Mouse (Mus musculus): Measurements from ENCODE around the gene Dusp15. TPM values are rescaled to one million over a fixed set of nuclear protein-coding genes. Genes with fewer than 3 reads are reported as not detected.

Dusp15 gene
- polyA plus RNA-seq, 1 experiment from 2014 or later = 13.7 TPM

DNA sequence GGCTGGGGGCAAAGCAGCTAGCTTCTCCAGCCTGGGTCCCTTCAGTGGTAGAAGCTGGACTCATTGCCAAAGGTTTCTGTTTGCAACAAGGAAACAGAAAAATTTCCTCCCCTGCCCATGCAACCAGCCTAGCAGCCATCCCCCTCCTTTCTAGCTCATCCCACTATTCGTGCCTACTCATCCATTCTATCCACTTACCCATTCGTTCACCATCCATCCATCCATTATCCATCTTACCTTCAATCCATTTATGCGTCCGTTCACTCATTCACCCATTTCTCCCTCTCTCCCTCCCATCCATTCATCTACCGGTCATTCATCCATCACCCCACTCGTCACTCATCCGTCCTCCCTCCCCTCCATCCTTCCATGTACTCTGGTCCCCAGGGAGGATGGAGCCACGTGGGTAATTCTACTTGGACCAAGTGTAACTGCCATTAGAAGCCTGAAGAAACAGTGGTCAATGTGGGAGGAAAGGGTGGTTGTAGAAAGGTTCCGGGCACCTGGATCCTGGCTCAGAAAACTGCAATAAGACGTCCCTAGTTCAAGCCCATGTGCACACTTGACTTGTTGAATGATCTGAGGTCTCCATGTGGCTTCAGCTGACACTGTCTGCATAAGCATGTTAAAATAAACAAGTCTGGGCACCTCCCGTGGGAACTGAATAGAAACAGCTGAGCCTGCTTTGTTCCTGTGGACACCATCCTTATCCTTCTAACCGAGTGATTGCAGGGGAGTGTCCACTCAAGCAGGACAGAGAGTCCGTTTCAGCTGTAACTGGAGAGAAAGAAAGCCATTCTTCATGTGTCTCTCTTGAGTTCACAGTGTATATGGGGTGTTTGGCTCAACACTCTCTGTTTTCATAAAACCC is 587 bp upstream of the Dusp15 start:
- peak overlapping the region; percentile 70 for H3K4me2 ChIP-seq (ENCODE audit: low read length)
- WGBS = 12% methylated on average over 13 of the region's 13 CpGs

DNA sequence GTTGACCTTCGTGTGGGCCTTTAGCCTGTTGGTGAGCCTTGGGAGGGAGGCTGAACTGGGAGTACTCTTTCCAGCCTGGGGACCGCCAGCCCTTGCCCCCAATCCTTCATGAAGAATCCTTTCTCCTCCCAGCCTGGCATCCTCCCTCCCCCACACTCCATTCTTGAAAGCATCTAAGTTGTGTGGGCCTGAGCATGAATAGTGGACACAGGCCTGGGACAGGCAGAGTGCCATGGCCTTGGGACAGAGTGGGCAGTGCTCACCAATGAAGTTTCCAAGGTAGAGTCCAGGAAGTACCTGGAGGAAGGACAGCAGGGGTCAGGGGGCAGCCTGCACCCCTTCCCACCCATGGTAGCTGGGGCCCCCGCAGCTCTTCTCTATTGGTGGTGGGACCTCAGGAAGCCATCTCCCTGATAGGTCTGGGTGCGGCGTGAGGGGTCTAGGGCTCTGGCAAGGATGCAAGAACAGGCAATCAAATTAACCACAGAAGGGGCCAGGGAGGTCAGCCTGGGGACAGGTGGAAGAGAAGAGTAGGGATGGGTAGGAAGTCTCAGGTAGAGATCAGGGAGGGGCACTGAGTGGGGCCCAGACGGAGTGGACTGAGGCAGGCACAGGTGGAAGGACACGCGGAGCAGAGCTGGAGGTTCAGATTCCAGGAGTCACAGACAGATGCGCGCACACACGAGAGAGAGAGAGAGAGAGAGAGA is 987 bp downstream of the Dusp15 start:
- 35% methylated on average over 11 of the region's 11 CpGs for WGBS
- H3K9me3 ChIP-seq (replicated peaks; ENCODE audit: control insufficient read depth, low read length, poor library complexity, severe bottlenecking) = no peaks in the 10 kb centered on the region
- H3K27me3 ChIP-seq (ENCODE audit: control insufficient read depth, insufficient read depth, low read depth, low read length) = peaks cover 2% of the 10 kb centered on the region
- peak overlapping the region; percentile 90 for H3K9ac ChIP-seq (ENCODE audit: low read depth, low read length)
- no peak overlapping the region for H3K27ac ChIP-seq (ENCODE audit: low read length)
- peak overlapping the region; percentile 70 for H3K4me2 ChIP-seq (ENCODE audit: low read length)
- peak; percentile 39; the same call in 1 of the 2 replicates for ATAC-seq
- peaks cover 11% of the 10 kb centered on the region for H3K4me1 ChIP-seq (ENCODE audit: control insufficient read depth, insufficient read depth, low read length)
- H3K36me3 ChIP-seq (ENCODE audit: control insufficient read depth, insufficient read depth, low read length) = no peaks in the 10 kb centered on the region
- H3K4me3 ChIP-seq (ENCODE audit: low read depth, low read length) = peak overlapping the region; percentile 77

More for the DNA sequence above, 587 bp upstream of the Dusp15 start:
- no peaks in the 10 kb centered on the region for H3K9me3 ChIP-seq (replicated peaks; ENCODE audit: control insufficient read depth, low read length, poor library complexity, severe bottlenecking)
- peak overlapping the region; percentile 88 for H3K27ac ChIP-seq (ENCODE audit: low read length)
- no peaks in the 10 kb centered on the region for H3K36me3 ChIP-seq (ENCODE audit: control insufficient read depth, insufficient read depth, low read length)
- H3K4me3 ChIP-seq (ENCODE audit: low read depth, low read length) = peak overlapping the region; percentile 77
- peak; percentile 51 for ATAC-seq
- peaks cover 11% of the 10 kb centered on the region for H3K4me1 ChIP-seq (ENCODE audit: control insufficient read depth, insufficient read depth, low read length)
- H3K27me3 ChIP-seq (ENCODE audit: control insufficient read depth, insufficient read depth, low read depth, low read length) = no peaks in the 10 kb centered on the region
- H3K9ac ChIP-seq (ENCODE audit: low read depth, low read length) = peak overlapping the region; percentile 90

GRCm38 (mm10) chr2:152948438-152949020 is 3.0 kb downstream of the Dusp15 start:
- Histone ChIP-seq H3K27ac (ENCODE audit: low read length) (no peak overlapping the region), H3K36me3 (ENCODE audit: control insufficient read depth, insufficient read depth, low read length) (no peaks in the 10 kb centered on the region), H3K9me3 (replicated peaks; ENCODE audit: control insufficient read depth, low read length, poor library complexity, severe bottlenecking) (no peaks in the 10 kb centered on the region), H3K4me1 (ENCODE audit: control insufficient read depth, insufficient read depth, low read length) (peaks cover 14% of the 10 kb centered on the region), H3K27me3 (ENCODE audit: control insufficient read depth, insufficient read depth, low read depth, low read length) (peaks cover 18% of the 10 kb centered on the region), H3K4me2 (ENCODE audit: low read length) (no peak overlapping the region), H3K9ac (ENCODE audit: low read depth, low read length) (no peak overlapping the region), H3K4me3 (ENCODE audit: low read depth, low read length) (no peak overlapping the region)
- no peak for ATAC-seq
- 92% methylated on average over 5 of the region's 5 CpGs for WGBS

GRCm38 (mm10) chr2:152947098-152947497 is 4.4 kb downstream of the Dusp15 start:
- no peak overlapping the region for H3K9ac ChIP-seq (ENCODE audit: low read depth, low read length)
- WGBS = 57% methylated on average over 7 of the region's 7 CpGs
- no peak for ATAC-seq

DNA sequence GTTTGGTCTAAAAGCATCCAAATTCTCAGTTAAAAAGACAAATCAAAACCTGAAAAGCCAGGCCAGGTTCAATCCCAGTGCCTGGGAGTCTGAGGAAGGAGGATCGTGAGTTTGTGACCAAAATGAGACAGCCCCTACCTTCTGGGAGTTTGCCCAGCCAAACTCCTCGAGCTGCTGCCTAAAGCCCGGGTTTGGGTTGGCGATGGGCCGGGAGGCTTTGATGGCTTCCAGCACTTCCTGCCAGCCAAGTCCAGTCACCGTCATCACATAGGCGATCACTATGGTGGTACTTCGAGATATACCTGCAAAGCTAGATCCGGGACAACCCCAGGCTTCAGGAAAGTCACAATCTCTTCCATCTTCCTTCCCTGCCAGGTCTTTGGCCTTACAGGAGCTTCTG is 7.5 kb downstream of the Dusp15 start:
- Histone ChIP-seq H3K4me1 (ENCODE audit: control insufficient read depth, insufficient read depth, low read length) (peaks cover 12% of the 10 kb centered on the region), H3K27me3 (ENCODE audit: control insufficient read depth, insufficient read depth, low read depth, low read length) (peaks cover 39% of the 10 kb centered on the region), H3K4me2 (ENCODE audit: low read length) (no peak overlapping the region), H3K4me3 (ENCODE audit: low read depth, low read length) (no peak overlapping the region), H3K9me3 (replicated peaks; ENCODE audit: control insufficient read depth, low read length, poor library complexity, severe bottlenecking) (no peaks in the 10 kb centered on the region), H3K27ac (ENCODE audit: low read length) (no peak overlapping the region), H3K36me3 (ENCODE audit: control insufficient read depth, insufficient read depth, low read length) (no peaks in the 10 kb centered on the region), H3K9ac (ENCODE audit: low read depth, low read length) (no peak overlapping the region)
- 64% methylated on average over 9 of the region's 9 CpGs for WGBS
- ATAC-seq = no peak

More at GRCm38 (mm10) chr2:152947098-152947497, 4.4 kb downstream of the Dusp15 start:
- H3K4me1 ChIP-seq (ENCODE audit: control insufficient read depth, insufficient read depth, low read length) = peaks cover 18% of the 10 kb centered on the region
- H3K27me3 ChIP-seq (ENCODE audit: control insufficient read depth, insufficient read depth, low read depth, low read length) = peaks cover 27% of the 10 kb centered on the region
- H3K9me3 ChIP-seq (replicated peaks; ENCODE audit: control insufficient read depth, low read length, poor library complexity, severe bottlenecking) = no peaks in the 10 kb centered on the region
- H3K4me3 ChIP-seq (ENCODE audit: low read depth, low read length) = no peak overlapping the region
- no peak overlapping the region for H3K4me2 ChIP-seq (ENCODE audit: low read length)
- H3K36me3 ChIP-seq (ENCODE audit: control insufficient read depth, insufficient read depth, low read length) = no peaks in the 10 kb centered on the region
- H3K27ac ChIP-seq (ENCODE audit: low read length) = no peak overlapping the region

DNA sequence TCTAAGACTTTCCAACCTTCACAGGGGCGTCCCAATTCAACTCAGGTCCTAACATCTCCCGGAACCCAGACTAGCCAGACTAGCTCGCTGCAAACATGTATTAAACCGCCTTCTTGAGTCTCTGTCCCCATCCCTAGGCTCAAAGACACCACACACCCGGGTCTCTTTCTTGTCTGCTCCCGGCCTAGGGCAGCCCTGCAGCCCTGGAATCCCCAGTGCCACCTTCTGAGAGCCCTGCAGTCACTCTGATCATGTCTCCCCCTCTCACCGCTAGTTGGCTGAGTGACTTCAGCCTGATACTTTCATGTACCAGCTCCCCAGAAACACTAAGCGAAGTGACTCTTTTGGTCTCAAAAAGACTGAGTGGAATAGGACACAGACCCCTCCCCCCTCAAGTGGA is 7.9 kb downstream of the Dusp15 start:
- H3K27me3 ChIP-seq (ENCODE audit: control insufficient read depth, insufficient read depth, low read depth, low read length) = peaks cover 39% of the 10 kb centered on the region
- H3K4me1 ChIP-seq (ENCODE audit: control insufficient read depth, insufficient read depth, low read length) = peaks cover 12% of the 10 kb centered on the region
- peak overlapping the region; percentile 44 for H3K4me3 ChIP-seq (ENCODE audit: low read depth, low read length)
- 0 out of 2 replicates have a peak, but pooled peaks have one; percentile 2 for ATAC-seq
- no peaks in the 10 kb centered on the region for H3K36me3 ChIP-seq (ENCODE audit: control insufficient read depth, insufficient read depth, low read length)
- no peak overlapping the region for H3K27ac ChIP-seq (ENCODE audit: low read length)
- no peaks in the 10 kb centered on the region for H3K9me3 ChIP-seq (replicated peaks; ENCODE audit: control insufficient read depth, low read length, poor library complexity, severe bottlenecking)
- 4% methylated on average over 8 of the region's 8 CpGs for WGBS
- H3K9ac ChIP-seq (ENCODE audit: low read depth, low read length) = peak overlapping the region; percentile 62; the same call in 1 of the 2 replicates
- H3K4me2 ChIP-seq (ENCODE audit: low read length) = peak overlapping the region; percentile 98

- under 1% methylated on average over 57 of the region's 65 CpGs for whole genome bisulfite sequencing
- ATAC-seq = peak; percentile 22; the same call in 1 of the 2 replicates
- Histone ChIP-seq H3K27ac (ENCODE audit: low read length) (no peak overlapping the region), H3K27me3 (ENCODE audit: control insufficient read depth, insufficient read depth, low read depth, low read length) (peaks cover 39% of the 10 kb centered on the region), H3K9me3 (replicated peaks; ENCODE audit: control insufficient read depth, low read length, poor library complexity, severe bottlenecking) (no peaks in the 10 kb centered on the region), H3K4me1 (ENCODE audit: control insufficient read depth, insufficient read depth, low read length) (peaks cover 12% of the 10 kb centered on the region), H3K4me2 (ENCODE audit: low read length) (peak overlapping the region; percentile 98), H3K4me3 (ENCODE audit: low read depth, low read length) (peak overlapping the region; percentile 44), H3K9ac (ENCODE audit: low read depth, low read length) (peak overlapping the region; percentile 62), H3K36me3 (ENCODE audit: control insufficient read depth, insufficient read depth, low read length) (no peaks in the 10 kb centered on the region)
Measured at GRCm38 (mm10) chr2:152942898-152943515, 8.5 kb downstream of the Dusp15 start.

GRCm38 (mm10) chr2:152941776-152942175 is 9.7 kb downstream of the Dusp15 start:
- H3K36me3 ChIP-seq (ENCODE audit: control insufficient read depth, insufficient read depth, low read length) = no peaks in the 10 kb centered on the region
- 32% methylated on average over 7 of the region's 7 CpGs for WGBS
- H3K4me1 ChIP-seq (ENCODE audit: control insufficient read depth, insufficient read depth, low read length) = peaks cover 12% of the 10 kb centered on the region
- no peak overlapping the region for H3K4me2 ChIP-seq (ENCODE audit: low read length)
- no peak for ATAC-seq
- H3K27ac ChIP-seq (ENCODE audit: low read length) = no peak overlapping the region
- H3K27me3 ChIP-seq (ENCODE audit: control insufficient read depth, insufficient read depth, low read depth, low read length) = peaks cover 39% of the 10 kb centered on the region
- no peaks in the 10 kb centered on the region for H3K9me3 ChIP-seq (replicated peaks; ENCODE audit: control insufficient read depth, low read length, poor library complexity, severe bottlenecking)
- H3K4me3 ChIP-seq (ENCODE audit: low read depth, low read length) = no peak overlapping the region
- H3K9ac ChIP-seq (ENCODE audit: low read depth, low read length) = no peak overlapping the region
